Mouse (Mus musculus) myocyte (in vitro differentiated cells): ENCODE results near the gene Hes3. TPM values are rescaled to one million over a fixed set of nuclear protein-coding genes. Genes with fewer than 3 reads are reported as not detected.

Source experiments
- H3K27me3 ChIP-seq: one replicate; pipeline ENCODE4 v1.6.1; 2011; ENCODE audit not compliant: control insufficient read depth, insufficient read depth, insufficient read length
- H3K36me3 ChIP-seq: one replicate; pipeline ENCODE4 v1.6.1; 2011; ENCODE audit not compliant: control insufficient read depth, insufficient read depth
- H3K4me2 ChIP-seq: one replicate; pipeline ENCODE4 v1.6.1; 2011; ENCODE audit warnings: low read depth, control low read depth
- H3K4me3 ChIP-seq: one replicate; pipeline ENCODE4 v1.5.1; 2011; ENCODE audit warnings: mild to moderate bottlenecking, control low read depth, moderate library complexity
- H3K79me2 ChIP-seq: one replicate; pipeline ENCODE4 v1.6.1; 2011; ENCODE audit not compliant: control insufficient read depth, insufficient read depth
- H3ac ChIP-seq: one replicate; pipeline ENCODE4 v1.6.1; 2011; ENCODE audit not compliant: control insufficient read depth, insufficient read length
- CEBPB ChIP-seq: IDR thresholded peaks from 2 replicates; pipeline ENCODE4 v1.6.1; 2011; ENCODE audit warnings: mild to moderate bottlenecking, moderate library complexity; ENCODE audit not compliant: poor library complexity, insufficient read depth, severe bottlenecking
- E2F4 ChIP-seq: IDR thresholded peaks from one replicate; pipeline ENCODE4 v1.6.1; 2011; ENCODE audit warnings: mild to moderate bottlenecking, control low read depth, moderate library complexity; ENCODE audit not compliant: insufficient read depth
- MAX ChIP-seq: IDR thresholded peaks from one replicate; pipeline ENCODE4 v1.6.1; 2011; ENCODE audit warnings: low read depth, mild to moderate bottlenecking, control low read depth
- MYOD1 ChIP-seq, 3 experiments: IDR thresholded peaks; one replicate each; pipeline ENCODE4 v1.6.1; 2011; ENCODE audit warnings: control low read depth in 2 of 3, low read depth in 2 of 3, mild to moderate bottlenecking in 2 of 3, moderate library complexity in 1 of 3; ENCODE audit not compliant: insufficient read length in 2 of 3, control insufficient read depth in 1 of 3
- MYOG ChIP-seq, 3 experiments: IDR thresholded peaks; one replicate each; pipeline ENCODE4 v1.6.1; 2011; ENCODE audit warnings: control low read depth in 2 of 3, low read depth in 2 of 3, mild to moderate bottlenecking in 2 of 3; ENCODE audit not compliant: insufficient read length in 2 of 3, control insufficient read depth in 1 of 3, insufficient read depth in 1 of 3
- POLR2A ChIP-seq: IDR thresholded peaks from one replicate; pipeline ENCODE4 v1.6.1; 2011; ENCODE audit warnings: low read depth, mild to moderate bottlenecking, control low read depth, moderate library complexity; ENCODE audit not compliant: insufficient read length
- POLR2AphosphoS2 ChIP-seq: IDR thresholded peaks from one replicate; pipeline ENCODE4 v1.6.1; 2011; ENCODE audit warnings: low read depth, control low read depth; ENCODE audit not compliant: insufficient read length
- REST ChIP-seq: IDR thresholded peaks from one replicate; pipeline ENCODE4 v1.6.1; 2011; ENCODE audit warnings: mild to moderate bottlenecking, control low read depth, moderate library complexity; ENCODE audit not compliant: insufficient read depth, insufficient read length
- SRF ChIP-seq: IDR thresholded peaks from one replicate; pipeline ENCODE4 v1.6.1; 2011; ENCODE audit warnings: low read depth; ENCODE audit not compliant: control insufficient read depth, insufficient read length
- TCF12 ChIP-seq: IDR thresholded peaks from one replicate; pipeline ENCODE4 v1.6.1; 2011; ENCODE audit warnings: mild to moderate bottlenecking, control low read depth; ENCODE audit not compliant: poor library complexity, insufficient read depth, severe bottlenecking
- TCF3 ChIP-seq: IDR thresholded peaks from one replicate; pipeline ENCODE4 v1.6.1; 2011; ENCODE audit warnings: low read depth, control low read depth; ENCODE audit not compliant: insufficient read length
- USF1 ChIP-seq: IDR thresholded peaks from one replicate; pipeline ENCODE4 v1.6.1; 2011; ENCODE audit warnings: low read depth, mild to moderate bottlenecking, control low read depth, moderate library complexity
- polyA plus RNA-seq: library from polyadenylated mRNA; unstranded; fragments of >200 nt; fragmentation: generic; extraction: Trizol; gene quantifications from one replicate; pipeline ENCODE4 v1.2.1, GENCODE M21; 2012; ENCODE audit warnings: missing spikeins

Hes3 gene
- polyA plus RNA-seq, 1 experiment: 0.02 TPM

DNA sequence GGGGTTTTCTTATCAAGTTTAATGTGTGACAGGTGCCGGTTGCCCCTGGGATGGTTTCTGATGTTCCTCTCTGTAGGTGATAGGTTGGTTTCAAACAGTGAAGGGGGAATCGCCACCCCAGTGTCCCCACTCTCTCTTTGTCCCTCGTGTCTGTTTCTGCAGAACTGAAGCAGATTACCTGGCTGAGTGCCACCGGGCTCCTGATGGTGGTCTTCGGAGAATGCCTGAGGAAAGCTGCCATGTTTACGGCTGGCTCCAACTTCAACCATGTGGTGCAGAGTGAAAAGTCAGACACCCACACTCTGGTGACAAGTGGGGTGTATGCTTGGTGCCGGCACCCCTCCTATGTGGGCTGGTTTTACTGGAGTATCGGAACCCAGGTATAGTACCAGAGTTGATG, 8.9 kb upstream of the Hes3 start:
- Histone ChIP-seq H3K27me3 (no peaks in the 10 kb centered on the region), H3K36me3 (no peaks in the 10 kb centered on the region), H3K4me2 (no peak overlapping the region), H3ac (no peak overlapping the region), H3K4me3 (no peak overlapping the region), H3K79me2 (peaks cover 10% of the 10 kb centered on the region)
- TF ChIP-seq USF1: no peak

DNA sequence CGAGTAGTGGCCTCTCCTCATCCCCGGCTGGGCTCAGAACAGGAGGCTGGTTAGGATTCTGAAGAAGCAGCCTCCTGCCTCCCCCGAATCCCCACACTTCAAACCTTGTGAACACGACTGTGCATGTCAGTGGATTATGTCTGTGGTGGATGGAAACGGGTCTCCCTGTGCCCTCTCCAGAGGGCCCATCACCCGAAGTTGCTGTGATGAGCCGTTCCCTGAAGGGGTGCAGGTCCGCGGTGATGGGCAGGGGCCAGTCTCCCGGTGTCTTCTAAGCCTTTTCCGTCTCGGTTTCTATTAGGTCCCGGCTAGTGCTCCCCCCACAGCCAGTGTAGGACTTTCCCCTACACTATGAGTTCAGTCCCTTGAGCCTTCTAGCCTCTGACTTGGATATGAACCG, 7.4 kb upstream of the Hes3 start:
- H3K4me3 ChIP-seq: peak overlapping the region; percentile 45
- peaks cover 10% of the 10 kb centered on the region for H3K79me2 ChIP-seq
- H3K36me3 ChIP-seq: no peaks in the 10 kb centered on the region
- no peak overlapping the region for H3ac ChIP-seq
- peak overlapping the region; percentile 86 for H3K4me2 ChIP-seq
- no peaks in the 10 kb centered on the region for H3K27me3 ChIP-seq
- TF ChIP-seq MYOD1 (IDR thresholded peaks at IDR 0.05; ENCODE audit: control insufficient read depth in 1 of 3, insufficient read length in 2 of 3, low read depth in 2 of 3) (no peak), REST (no peak), CEBPB (no peak), E2F4 (no peak), POLR2AphosphoS2 (no peak), MYOG (IDR thresholded peaks at IDR 0.05; ENCODE audit: control insufficient read depth in 1 of 3, insufficient read depth in 1 of 3, insufficient read length in 2 of 3, low read depth in 2 of 3) (no peak), SRF (no peak)

DNA sequence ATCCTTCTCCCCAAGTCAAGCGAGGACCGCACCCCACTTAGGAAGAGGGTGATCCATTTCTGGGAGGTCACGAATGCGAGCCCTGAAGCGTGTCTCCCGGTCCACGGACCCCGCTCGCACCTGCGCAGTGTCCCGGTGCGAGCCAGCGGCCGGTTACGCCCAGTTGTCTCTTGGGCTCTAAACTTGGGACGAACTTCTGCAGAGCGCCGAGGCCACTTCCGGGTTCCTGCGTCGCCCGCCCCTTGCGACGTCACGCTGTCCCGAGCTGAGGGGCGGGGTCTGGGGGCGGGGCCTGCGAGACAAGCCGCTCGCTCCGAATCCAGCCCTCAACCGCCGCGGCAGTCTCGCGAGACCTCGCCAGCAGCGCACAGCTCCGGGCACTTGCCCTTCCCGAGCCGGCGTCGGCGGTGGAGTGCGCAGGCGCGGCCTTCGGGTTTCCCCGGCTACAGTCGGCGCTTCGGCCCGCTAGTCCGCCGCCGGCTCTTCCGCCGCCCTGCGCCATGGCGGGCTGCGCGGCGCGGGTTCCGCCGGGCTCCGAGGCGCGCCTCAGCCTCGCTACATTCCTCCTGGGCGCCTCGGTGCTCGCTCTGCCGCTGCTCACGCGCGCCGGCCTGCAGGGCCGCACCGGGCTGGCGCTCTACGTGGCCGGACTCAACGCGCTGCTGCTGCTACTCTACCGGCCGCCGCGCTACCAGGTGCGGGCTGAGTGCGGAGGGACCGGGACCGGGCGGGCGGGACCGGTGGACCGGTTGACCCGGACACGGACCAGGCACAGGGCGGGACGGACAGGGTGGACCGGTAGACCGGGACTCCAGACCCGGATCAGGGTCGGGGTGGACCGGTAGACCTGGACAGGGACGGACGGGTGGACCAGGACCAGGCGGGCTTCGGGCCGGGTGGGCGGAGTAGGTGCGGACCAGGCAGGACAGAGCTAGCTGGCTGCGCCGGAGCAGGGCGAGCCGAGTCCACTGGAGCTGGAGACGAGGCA, 5.7 kb upstream of the Hes3 start, which contains the start of gene Icmt:
Icmt (plus strand) TSS at position 354 of the 988 bp plus-strand sequence.
- Histone ChIP-seq H3K79me2 (peaks cover 10% of the 10 kb centered on the region), H3K36me3 (no peaks in the 10 kb centered on the region), H3K4me2 (peak within 1 kb of the TSS; percentile 98), H3K4me3 (peak within 1 kb of the TSS; percentile 45), H3ac (peak within 1 kb of the TSS; percentile 81), H3K27me3 (peaks cover 15% of the 10 kb centered on the region)
- peak in 1 of 3 experiments; percentile 21 for TF ChIP-seq MYOD1 (IDR thresholded peaks at IDR 0.05; ENCODE audit: control insufficient read depth in 1 of 3, insufficient read length in 2 of 3, low read depth in 2 of 3)
- TF ChIP-seq POLR2A: peak; percentile 77
- no peak for TF ChIP-seq TCF12
- no peak for TF ChIP-seq REST
- TF ChIP-seq SRF: no peak
- no peak for TF ChIP-seq USF1
- TF ChIP-seq MYOG (IDR thresholded peaks at IDR 0.05; ENCODE audit: control insufficient read depth in 1 of 3, insufficient read depth in 1 of 3, insufficient read length in 2 of 3, low read depth in 2 of 3): peak in 1 of 3 experiments; percentile 45
- no peak for TF ChIP-seq E2F4
- no peak for TF ChIP-seq CEBPB
- no peak for TF ChIP-seq MAX
- peak; percentile 75 for TF ChIP-seq POLR2AphosphoS2
- TF ChIP-seq TCF3: no peak

DNA sequence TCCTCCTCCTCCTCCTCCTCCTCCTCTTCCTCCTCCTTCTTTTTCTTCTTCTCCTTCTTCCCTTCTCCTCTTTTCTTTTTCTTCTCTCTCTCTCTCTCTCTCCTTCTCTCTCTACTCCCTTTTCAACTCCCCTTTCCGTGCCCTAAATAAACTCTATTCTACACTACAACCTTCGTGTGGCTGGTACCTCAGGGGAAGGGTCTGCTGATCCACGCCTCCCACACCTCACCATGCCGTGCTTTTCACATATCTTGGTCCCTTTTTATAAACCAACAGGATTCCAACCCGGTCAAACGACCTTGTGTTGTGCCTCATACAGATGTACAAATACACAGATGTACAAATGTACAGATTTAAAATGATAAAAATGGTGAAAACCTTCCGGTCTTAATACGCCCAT, 4.9 kb upstream of the Hes3 start:
- no peak for TF ChIP-seq MYOG (IDR thresholded peaks at IDR 0.05; ENCODE audit: control insufficient read depth in 1 of 3, insufficient read depth in 1 of 3, insufficient read length in 2 of 3, low read depth in 2 of 3)
- no peak for TF ChIP-seq REST
- TF ChIP-seq TCF12: no peak
- no peak for TF ChIP-seq MYOD1 (IDR thresholded peaks at IDR 0.05; ENCODE audit: control insufficient read depth in 1 of 3, insufficient read length in 2 of 3, low read depth in 2 of 3)
- TF ChIP-seq USF1: no peak
- no peak for TF ChIP-seq TCF3
- no peak for TF ChIP-seq CEBPB
- TF ChIP-seq POLR2AphosphoS2: no peak
- no peak for TF ChIP-seq POLR2A
- TF ChIP-seq MAX: no peak
- TF ChIP-seq SRF: no peak
- TF ChIP-seq E2F4: no peak
- Histone ChIP-seq H3K4me3 (peak overlapping the region; percentile 45), H3ac (no peak overlapping the region)

DNA sequence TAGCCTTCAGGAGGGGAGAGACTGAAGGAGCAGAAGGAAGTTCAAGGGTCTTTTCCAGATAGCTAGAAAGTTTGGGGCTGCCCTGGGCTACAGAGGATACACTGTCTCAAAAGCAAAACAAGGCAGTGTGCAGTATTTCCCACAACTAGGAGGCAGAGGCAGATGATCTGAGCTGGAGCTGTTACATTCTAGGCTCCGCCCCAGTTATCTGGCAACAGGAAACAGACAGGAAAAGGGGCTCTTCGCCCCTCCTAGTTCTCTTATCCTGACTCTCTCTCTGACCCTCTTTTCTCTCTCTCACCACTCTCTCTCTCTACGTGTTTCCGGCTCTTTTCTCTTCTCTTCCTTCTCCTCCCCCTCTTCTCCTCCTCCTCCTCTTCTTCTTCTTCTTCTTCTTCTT, 4.5 kb upstream of the Hes3 start:
- no peak for TF ChIP-seq MAX
- no peak for TF ChIP-seq MYOG (IDR thresholded peaks at IDR 0.05; ENCODE audit: control insufficient read depth in 1 of 3, insufficient read depth in 1 of 3, insufficient read length in 2 of 3, low read depth in 2 of 3)
- no peak for TF ChIP-seq SRF
- no peak for TF ChIP-seq POLR2AphosphoS2
- no peak for TF ChIP-seq REST
- no peak for TF ChIP-seq TCF3
- no peak for TF ChIP-seq CEBPB
- no peak for TF ChIP-seq TCF12
- no peak for TF ChIP-seq POLR2A
- no peak for TF ChIP-seq USF1
- H3K4me2 ChIP-seq: peak overlapping the region; percentile 98
- H3K27me3 ChIP-seq: peaks cover 27% of the 10 kb centered on the region
- H3ac ChIP-seq: no peak overlapping the region
- H3K36me3 ChIP-seq: no peaks in the 10 kb centered on the region
- H3K4me3 ChIP-seq: peak overlapping the region; percentile 45
- peaks cover 10% of the 10 kb centered on the region for H3K79me2 ChIP-seq

More for the DNA sequence above, 4.9 kb upstream of the Hes3 start:
- H3K79me2 ChIP-seq: peaks cover 10% of the 10 kb centered on the region
- peak overlapping the region; percentile 98 for H3K4me2 ChIP-seq
- peaks cover 22% of the 10 kb centered on the region for H3K27me3 ChIP-seq
- H3K36me3 ChIP-seq: no peaks in the 10 kb centered on the region
